Mouse (Mus musculus): ENCODE data around the gene Gm5485. TPM values are rescaled to one million over a fixed set of nuclear protein-coding genes. Genes with fewer than 3 reads are reported as not detected.

The Gm5485 gene
- polyA plus RNA-seq, 1 experiment = 13.4 TPM

GRCm38 (mm10) chr16:48405674-48406403 is 6.4 kb downstream of the Gm5485 start:
- no peak for TF ChIP-seq CTCF (IDR thresholded peaks at IDR 0.05; ENCODE audit: extremely low read depth, insufficient read length, insufficient replicate concordance, low read depth, low read length)
- TF ChIP-seq POLR2A (IDR thresholded peaks at IDR 0.05; ENCODE audit: low read depth, low read length) = no peak
- 46% methylated on average over 10 of the region's 10 CpGs for WGBS
- Histone ChIP-seq H3K4me1 (ENCODE audit: control insufficient read depth, insufficient read depth, insufficient read length, low read length) (peaks cover 25% of the 10 kb centered on the region; the same call in 1 of the 2 replicates), H3K27me3 (ENCODE audit: control insufficient read depth, insufficient read depth, low read length) (no peaks in the 10 kb centered on the region), H3K4me3 (ENCODE audit: low read depth, low read length) (no peak overlapping the region), H3K36me3 (ENCODE audit: control insufficient read depth, insufficient read depth, low read length) (no peaks in the 10 kb centered on the region), H3K27ac (ENCODE audit: insufficient read depth, low read depth, low read length) (peak overlapping the region; percentile 41)

GRCm38 (mm10) chr16:48404009-48404408 is 8.2 kb downstream of the Gm5485 start:
- peaks cover 19% of the 10 kb centered on the region; the same call in 1 of the 2 replicates for H3K4me1 ChIP-seq (ENCODE audit: control insufficient read depth, insufficient read depth, insufficient read length, low read length)
- TF ChIP-seq CTCF (IDR thresholded peaks at IDR 0.05; ENCODE audit: extremely low read depth, insufficient read length, insufficient replicate concordance, low read depth, low read length) (no peak), POLR2A (IDR thresholded peaks at IDR 0.05; ENCODE audit: low read depth, low read length) (no peak)

DNA sequence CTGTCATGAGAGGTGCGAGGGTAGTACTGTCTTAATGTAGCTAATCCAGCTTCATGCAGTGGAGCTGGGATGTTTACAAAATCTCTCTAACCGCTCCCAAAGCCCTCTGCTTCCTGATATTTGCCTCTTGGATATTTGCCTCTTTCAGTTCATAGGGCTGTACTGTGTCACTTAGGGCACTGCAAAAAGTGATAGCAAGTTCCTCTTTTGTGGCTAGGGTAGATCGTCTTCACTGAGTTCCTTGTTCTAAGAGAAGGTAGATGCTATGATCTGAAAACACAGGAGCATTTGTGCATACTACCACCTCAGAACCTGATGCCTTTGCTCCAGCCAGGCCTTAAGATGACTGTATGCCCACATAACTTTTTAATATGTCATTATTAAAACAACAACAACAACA is 8.8 kb downstream of the Gm5485 start:
- no peak overlapping the region for H3K4me3 ChIP-seq (ENCODE audit: low read depth, low read length)
- 11% methylated on average over 3 of the region's 3 CpGs for WGBS
- peak overlapping the region; percentile 92 for H3K27ac ChIP-seq (ENCODE audit: insufficient read depth, low read depth, low read length)

More at GRCm38 (mm10) chr16:48404009-48404408, 8.2 kb downstream of the Gm5485 start:
- peaks cover 4% of the 10 kb centered on the region; the same call in 1 of the 2 replicates for H3K36me3 ChIP-seq (ENCODE audit: control insufficient read depth, insufficient read depth, low read length)
- H3K4me3 ChIP-seq (ENCODE audit: low read depth, low read length) = no peak overlapping the region
- peak overlapping the region; percentile 92 for H3K27ac ChIP-seq (ENCODE audit: insufficient read depth, low read depth, low read length)
- H3K27me3 ChIP-seq (ENCODE audit: control insufficient read depth, insufficient read depth, low read length) = no peaks in the 10 kb centered on the region

DNA sequence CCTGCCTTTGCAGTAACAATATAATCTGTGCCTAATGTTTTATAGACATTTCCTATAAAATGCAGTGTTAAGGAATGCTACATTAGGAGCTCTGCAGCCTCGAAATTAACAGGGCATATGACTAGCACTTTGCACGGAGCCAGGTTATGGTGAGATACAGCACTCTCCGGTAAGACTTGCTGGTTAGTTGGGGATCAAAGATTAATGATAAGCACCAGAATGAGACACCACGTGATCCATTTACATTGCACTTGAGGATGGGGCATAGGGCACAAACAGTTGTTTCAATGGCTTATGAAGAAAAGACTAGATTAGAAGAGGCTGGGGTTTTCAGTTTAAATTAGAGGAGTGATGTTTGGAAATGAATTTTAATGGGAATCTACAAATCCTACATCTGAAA is 9.3 kb downstream of the Gm5485 start:
- H3K27me3 ChIP-seq (ENCODE audit: control insufficient read depth, insufficient read depth, low read length) = no peaks in the 10 kb centered on the region
- peak overlapping the region; percentile 92 for H3K27ac ChIP-seq (ENCODE audit: insufficient read depth, low read depth, low read length)
- no peak overlapping the region for H3K4me3 ChIP-seq (ENCODE audit: low read depth, low read length)
- H3K36me3 ChIP-seq (ENCODE audit: control insufficient read depth, insufficient read depth, low read length) = peaks cover 4% of the 10 kb centered on the region; the same call in 1 of the 2 replicates
- 23% methylated on average over 4 of the region's 4 CpGs for WGBS
- TF ChIP-seq POLR2A (IDR thresholded peaks at IDR 0.05; ENCODE audit: low read depth, low read length) (no peak), CTCF (IDR thresholded peaks at IDR 0.05; ENCODE audit: extremely low read depth, insufficient read length, insufficient replicate concordance, low read depth, low read length) (no peak)
- peaks cover 19% of the 10 kb centered on the region; the same call in 1 of the 2 replicates for H3K4me1 ChIP-seq (ENCODE audit: control insufficient read depth, insufficient read depth, insufficient read length, low read length)

More for the DNA sequence above, 8.8 kb downstream of the Gm5485 start:
- TF ChIP-seq POLR2A (IDR thresholded peaks at IDR 0.05; ENCODE audit: low read depth, low read length) (no peak), CTCF (IDR thresholded peaks at IDR 0.05; ENCODE audit: extremely low read depth, insufficient read length, insufficient replicate concordance, low read depth, low read length) (no peak)
- no peaks in the 10 kb centered on the region for H3K27me3 ChIP-seq (ENCODE audit: control insufficient read depth, insufficient read depth, low read length)
- H3K36me3 ChIP-seq (ENCODE audit: control insufficient read depth, insufficient read depth, low read length) = peaks cover 4% of the 10 kb centered on the region; the same call in 1 of the 2 replicates
- peaks cover 19% of the 10 kb centered on the region; the same call in 1 of the 2 replicates for H3K4me1 ChIP-seq (ENCODE audit: control insufficient read depth, insufficient read depth, insufficient read length, low read length)

GRCm38 (mm10) chr16:48395278-48395677 is 16.9 kb downstream of the Gm5485 start:
- Histone ChIP-seq H3K27ac (ENCODE audit: insufficient read depth, low read depth, low read length) (peak overlapping the region; percentile 33; the same call in 1 of the 2 replicates), H3K36me3 (ENCODE audit: control insufficient read depth, insufficient read depth, low read length) (peaks cover 4% of the 10 kb centered on the region; the same call in 1 of the 2 replicates), H3K27me3 (ENCODE audit: control insufficient read depth, insufficient read depth, low read length) (no peaks in the 10 kb centered on the region), H3K4me3 (ENCODE audit: low read depth, low read length) (no peak overlapping the region), H3K4me1 (ENCODE audit: control insufficient read depth, insufficient read depth, insufficient read length, low read length) (no peaks in the 10 kb centered on the region)
- TF ChIP-seq CTCF (IDR thresholded peaks at IDR 0.05; ENCODE audit: extremely low read depth, insufficient read length, insufficient replicate concordance, low read depth, low read length) = no peak
- 21% methylated on average over 2 of the region's 2 CpGs for WGBS

GRCm38 (mm10) chr16:48386982-48387381 is 25.2 kb downstream of the Gm5485 start:
- no peaks in the 10 kb centered on the region for H3K27me3 ChIP-seq (ENCODE audit: control insufficient read depth, insufficient read depth, low read length)
- H3K4me1 ChIP-seq (ENCODE audit: control insufficient read depth, insufficient read depth, insufficient read length, low read length) = no peaks in the 10 kb centered on the region
- no peak overlapping the region for H3K27ac ChIP-seq (ENCODE audit: insufficient read depth, low read depth, low read length)
- TF ChIP-seq CTCF (IDR thresholded peaks at IDR 0.05; ENCODE audit: extremely low read depth, insufficient read length, insufficient replicate concordance, low read depth, low read length) (no peak), POLR2A (IDR thresholded peaks at IDR 0.05; ENCODE audit: low read depth, low read length) (no peak)
- no peaks in the 10 kb centered on the region for H3K36me3 ChIP-seq (ENCODE audit: control insufficient read depth, insufficient read depth, low read length)
- 72% methylated on average over 2 of the region's 2 CpGs for WGBS
- H3K4me3 ChIP-seq (ENCODE audit: low read depth, low read length) = no peak overlapping the region

DNA sequence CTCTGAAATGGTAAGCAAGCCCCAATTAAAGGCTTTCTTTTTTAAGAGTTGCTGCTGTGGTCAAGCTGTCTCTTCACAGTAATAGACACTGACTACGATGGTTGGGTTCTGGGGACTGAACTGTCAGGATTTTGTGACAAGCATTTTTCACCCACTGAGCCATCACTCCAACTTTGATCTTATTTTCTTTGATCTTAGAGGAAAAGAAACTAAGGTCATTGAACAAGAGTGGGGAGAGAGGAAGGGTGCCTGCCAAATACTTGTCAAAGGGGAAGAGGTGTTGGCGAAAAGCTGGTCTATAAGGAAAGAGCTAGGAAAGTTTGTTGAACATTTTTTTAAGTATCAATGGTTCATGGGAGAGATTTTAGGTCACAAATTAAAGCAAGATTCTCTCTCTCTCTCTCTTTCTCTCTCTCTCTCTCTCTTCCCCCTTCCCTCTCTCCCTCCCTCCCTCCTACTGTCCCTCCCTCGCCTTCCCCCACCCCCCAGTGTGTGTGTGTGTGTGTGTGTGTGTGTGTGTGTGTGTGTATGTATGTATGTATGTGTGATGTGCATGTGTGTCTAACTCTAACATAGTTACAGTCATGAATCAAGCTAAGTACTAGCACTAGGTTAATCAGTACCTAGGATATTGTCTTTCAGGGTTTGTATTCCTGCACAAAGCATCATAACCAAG is 28.5 kb downstream of the Gm5485 start:
- 92% methylated on average over 2 of the region's 3 CpGs for WGBS
- H3K27me3 ChIP-seq (ENCODE audit: control insufficient read depth, insufficient read depth, low read length) = no peaks in the 10 kb centered on the region
- H3K4me3 ChIP-seq (ENCODE audit: low read depth, low read length) = no peak overlapping the region
- H3K36me3 ChIP-seq (ENCODE audit: control insufficient read depth, insufficient read depth, low read length) = no peaks in the 10 kb centered on the region
- H3K4me1 ChIP-seq (ENCODE audit: control insufficient read depth, insufficient read depth, insufficient read length, low read length) = no peaks in the 10 kb centered on the region
- no peak overlapping the region for H3K27ac ChIP-seq (ENCODE audit: insufficient read depth, low read depth, low read length)
- TF ChIP-seq POLR2A (IDR thresholded peaks at IDR 0.05; ENCODE audit: low read depth, low read length) = no peak
- no peak for TF ChIP-seq CTCF (IDR thresholded peaks at IDR 0.05; ENCODE audit: extremely low read depth, insufficient read length, insufficient replicate concordance, low read depth, low read length)
